Mouse (Mus musculus): Measurements from ENCODE around the gene Slc2a4.
"Not testable (repeated sequence)": the region's sequence is repeated elsewhere in the genome, so short reads cannot be mapped to it uniquely, and the experiment has no call there.

The Slc2a4 gene

DNA sequence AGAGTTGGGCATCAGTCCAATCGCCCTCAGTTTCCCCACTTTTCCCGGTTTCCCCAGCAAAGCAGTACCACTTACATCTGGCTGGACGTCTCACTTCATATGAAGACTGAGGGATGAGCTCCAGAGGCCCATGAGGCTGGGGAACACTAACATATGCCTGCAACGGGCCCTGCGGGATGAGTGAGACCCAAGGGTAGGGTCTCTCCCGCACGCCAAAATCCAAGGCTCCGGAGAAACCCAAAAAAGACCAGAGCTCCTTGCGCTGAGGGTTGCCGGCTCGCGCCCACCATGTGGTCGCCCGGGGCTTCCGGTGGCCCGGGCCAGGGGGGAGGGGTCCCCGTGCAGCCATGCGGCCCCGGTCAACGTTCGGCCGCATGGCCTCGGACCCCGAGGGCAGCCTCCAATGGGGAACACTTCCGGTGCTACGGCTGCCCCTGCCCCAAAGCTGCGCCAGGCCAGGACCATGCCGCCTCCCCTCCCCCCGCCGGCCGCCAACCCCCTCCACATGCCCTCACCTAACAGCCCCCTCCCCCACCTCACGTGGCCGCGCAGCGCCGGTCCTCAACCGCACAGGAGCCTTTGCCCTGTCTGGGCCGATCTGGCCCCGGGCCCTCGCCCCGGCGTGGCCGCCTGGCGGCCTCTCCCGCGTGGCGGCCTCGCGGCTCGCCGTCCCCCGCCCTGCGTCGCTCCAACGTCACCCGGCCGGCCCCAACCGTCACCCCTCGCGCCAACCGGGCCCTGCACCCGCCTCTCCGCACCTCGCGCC, 27.5 kb downstream of the Slc2a4 start:
- no peak for DNase-seq (ENCODE audit: low read depth, low spot score)

DNA sequence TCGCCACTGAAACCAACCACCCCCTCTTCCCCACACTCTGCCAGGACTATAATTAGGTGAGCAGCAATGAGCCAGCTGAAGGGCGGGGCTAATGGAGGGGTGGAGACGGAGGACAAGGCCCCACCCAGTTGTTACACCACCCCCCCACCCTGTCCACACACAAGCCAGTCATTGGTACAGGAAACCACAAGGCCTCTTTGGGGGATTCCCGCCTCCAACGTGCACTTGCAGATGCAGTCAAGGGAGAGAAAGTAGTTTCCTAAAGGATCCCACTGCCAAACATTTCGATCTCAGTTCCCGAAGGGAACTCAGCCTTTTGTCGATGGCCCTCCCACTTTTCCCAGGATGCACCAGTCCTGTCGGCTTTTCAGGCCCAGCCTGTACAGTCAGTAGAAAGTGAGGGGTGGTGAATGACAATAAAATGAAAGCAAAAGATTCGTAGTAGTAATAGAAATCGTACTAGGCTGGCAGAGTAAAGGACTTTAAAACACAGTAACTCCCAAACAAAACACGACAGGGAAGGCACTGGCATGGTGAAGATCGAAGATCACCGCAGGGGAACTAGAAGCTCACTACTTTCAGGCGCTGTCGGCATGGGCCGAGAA, 28.2 kb downstream of the Slc2a4 start:
- DNase-seq (ENCODE audit: low read depth, low spot score), result peak; percentile 92

DNA sequence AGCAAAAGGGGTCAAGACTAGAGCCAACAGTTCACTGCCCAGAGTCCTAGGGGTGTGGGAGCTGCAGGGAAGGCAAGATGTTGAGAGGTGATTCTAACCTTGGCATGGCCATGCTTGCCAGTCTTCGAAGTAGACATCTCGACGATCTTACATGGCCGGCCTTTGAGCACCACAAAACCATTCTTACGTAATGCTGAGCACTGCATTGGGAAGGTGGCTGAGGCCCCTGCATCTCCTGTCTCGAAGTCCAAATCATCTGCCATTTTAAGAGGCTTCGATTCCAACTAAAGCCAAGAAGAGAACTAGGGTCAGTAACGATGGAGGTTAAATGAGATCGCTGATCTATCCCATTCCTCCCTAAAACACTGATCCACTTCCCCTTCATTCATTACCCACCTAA, 28.9 kb downstream of the Slc2a4 start:
- no peak for DNase-seq (ENCODE audit: low read depth, low spot score)

DNA sequence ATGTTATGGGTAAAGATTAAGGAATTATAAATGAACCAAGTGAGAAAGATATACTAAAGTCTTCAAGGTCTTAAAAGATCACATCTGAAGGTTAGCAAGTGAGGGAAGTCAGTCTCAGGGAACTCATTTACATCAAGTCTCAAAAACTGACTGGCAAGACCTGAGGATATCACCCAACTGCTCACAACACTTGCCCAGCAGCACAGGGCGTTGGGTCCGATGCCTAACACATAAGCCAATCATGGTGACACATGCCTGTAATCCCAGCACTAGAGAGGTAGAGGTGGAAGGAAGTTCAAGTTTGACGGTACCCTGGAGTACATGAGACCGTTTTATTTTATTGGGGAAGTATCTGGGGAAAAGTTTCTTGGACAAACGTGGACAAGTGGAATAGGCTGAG, 29.9 kb downstream of the Slc2a4 start:
- no peak for DNase-seq (ENCODE audit: low read depth, low spot score)

DNA sequence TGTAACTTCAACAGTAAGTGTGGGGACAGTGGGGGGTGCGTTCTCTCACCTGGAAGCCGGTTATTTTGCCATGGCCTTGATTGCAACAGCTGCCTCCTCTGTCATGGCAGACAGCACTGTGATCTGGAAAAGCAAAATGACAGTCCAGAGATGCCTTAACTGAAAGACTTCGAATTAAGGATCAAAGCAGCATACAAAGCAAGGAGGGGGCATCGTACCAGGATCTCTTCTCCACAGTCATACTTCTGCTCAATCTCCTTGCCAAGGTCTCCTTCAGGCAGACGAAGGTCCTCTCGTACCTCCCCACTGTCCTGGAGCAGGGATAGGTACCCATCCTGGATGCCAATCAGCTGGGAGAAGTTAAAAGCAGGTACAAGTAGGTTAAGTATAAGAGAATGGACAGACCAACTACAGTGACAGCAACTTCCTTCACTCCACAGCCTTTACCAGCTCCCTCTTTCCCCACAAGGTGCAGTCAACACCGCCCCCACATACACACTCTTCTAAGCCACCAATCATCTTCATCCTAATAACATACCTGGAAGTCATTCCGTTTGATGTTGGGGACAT, 30.5 kb downstream of the Slc2a4 start:
- no peak for DNase-seq (ENCODE audit: low read depth, low spot score)

DNA sequence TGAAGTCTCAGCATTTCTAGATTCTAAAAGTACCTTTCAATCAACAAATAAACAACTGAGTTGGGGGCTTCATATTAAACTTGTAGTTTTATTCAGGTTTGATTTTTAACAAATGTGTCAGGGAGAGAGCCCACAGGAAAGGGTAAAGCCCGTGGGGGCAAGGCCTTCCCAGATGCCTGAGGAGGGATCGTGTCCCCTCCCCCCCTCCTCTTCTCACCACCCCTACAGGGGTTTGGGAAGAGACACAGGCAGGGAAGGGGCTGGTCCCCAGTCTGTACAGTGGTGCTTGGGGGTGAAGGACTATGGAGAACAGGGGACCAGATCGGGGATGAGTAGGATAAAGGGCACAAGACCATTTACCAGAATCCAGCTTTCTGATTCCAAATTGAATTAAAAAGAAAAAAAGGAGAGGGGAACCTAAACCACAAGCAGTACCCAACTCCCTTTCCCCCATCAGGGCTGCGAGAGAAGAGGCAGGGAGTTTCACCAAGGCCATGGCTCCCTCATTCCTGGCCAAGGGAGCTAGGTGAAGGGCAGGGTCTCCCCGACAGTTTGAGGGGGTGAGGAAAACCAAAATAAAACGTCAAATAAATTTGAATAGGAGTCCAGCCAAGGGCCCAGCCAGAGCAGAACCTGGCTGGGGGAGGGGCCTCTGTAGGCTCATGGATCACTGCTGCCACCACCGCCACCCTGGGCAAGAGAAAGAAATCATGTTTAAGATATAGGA, 31.2 kb downstream of the Slc2a4 start:
- DNase-seq (ENCODE audit: low read depth, low spot score), result not testable (repeated sequence)

DNA sequence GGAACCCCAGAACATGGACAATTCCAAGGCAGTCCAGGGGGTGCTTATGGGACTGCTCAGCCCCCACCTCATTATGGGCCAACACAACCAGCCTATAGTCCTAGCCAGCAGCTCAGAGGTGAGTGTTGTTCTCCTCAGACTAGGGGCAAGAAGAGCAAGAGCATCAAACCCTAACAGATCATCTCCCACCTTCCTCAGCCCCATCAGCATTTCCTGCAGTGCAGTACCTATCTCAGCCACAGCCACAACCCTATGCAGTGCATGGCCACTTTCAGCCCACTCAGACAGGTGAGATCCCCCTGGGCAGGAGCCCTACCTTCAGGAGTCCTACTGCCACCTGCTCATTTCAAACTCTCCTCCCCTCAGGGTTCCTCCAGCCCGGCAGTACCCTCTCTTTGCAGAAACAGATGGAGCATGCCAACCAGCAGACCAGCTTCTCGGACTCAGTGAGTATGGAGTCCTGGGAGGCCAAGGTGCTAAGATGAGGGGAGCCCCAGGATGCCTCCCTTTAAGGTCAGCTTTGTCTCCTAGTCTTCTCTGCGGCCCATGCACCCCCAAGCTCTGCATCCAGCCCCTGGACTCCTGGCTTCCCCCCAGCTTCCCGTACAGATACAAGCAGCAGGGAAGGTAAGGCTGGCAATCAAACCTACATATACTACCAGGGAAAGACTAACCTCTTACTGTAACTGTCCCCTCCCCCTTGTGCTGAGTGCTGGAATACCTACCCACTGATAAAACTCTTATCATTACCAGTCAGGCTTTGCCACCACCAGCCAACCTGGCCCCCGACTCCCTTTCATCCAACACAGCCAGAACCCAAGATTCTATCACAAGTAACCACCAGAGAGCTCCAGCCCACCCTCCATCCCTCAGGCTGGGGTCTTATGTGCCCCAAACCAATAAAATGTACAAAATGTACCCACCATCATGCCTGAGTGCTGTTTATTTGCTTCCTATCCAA, 32.0 kb downstream of the Slc2a4 start:
- DNase-seq (ENCODE audit: low read depth, low spot score), result no peak

DNA sequence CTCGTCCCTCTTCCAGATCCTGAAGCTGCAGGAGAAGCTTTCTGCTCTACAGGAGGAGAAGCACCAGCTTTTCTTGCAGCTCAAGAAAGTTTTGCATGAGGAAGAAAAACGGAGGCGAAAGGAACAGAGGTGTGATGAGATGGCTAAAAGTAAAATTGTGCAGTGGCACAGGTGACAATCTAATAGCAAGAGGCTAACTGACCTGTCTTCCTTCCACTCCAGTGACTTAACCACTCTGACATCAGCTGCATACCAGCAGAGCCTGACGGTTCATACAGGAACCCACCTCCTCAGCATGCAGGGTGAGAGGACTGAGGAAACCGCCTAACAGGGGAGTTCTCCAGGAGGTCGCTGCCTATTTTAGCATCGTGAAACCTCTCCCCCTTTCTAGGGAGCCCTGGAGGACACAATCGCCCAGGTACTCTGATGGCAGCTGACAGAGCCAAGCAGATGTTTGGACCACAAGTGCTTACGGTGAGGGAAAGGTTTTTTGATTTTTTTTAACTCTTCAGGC, 33.0 kb downstream of the Slc2a4 start:
- no peak for DNase-seq (ENCODE audit: low read depth, low spot score)

DNA sequence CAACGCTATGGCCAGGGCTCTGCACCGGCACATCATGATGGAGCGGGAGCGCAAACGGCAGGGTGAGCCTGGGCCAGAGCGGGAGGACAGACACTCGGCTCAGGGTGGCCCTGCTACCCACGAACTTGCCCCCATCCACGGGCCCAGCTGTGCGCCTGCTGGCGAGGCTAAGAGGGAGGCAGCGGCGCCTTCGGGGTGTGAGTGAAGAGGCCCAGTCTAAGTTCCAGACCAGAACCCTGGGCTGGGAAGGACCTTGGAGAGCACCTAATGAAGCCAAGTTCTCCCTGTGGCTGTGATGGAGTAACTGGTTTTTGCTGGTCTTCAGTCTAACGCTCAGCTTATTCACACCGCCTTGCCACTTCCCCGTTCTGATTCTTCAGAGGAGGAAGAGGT, 33.6 kb downstream of the Slc2a4 start:
- DNase-seq (ENCODE audit: low read depth, low spot score), result no peak

DNA sequence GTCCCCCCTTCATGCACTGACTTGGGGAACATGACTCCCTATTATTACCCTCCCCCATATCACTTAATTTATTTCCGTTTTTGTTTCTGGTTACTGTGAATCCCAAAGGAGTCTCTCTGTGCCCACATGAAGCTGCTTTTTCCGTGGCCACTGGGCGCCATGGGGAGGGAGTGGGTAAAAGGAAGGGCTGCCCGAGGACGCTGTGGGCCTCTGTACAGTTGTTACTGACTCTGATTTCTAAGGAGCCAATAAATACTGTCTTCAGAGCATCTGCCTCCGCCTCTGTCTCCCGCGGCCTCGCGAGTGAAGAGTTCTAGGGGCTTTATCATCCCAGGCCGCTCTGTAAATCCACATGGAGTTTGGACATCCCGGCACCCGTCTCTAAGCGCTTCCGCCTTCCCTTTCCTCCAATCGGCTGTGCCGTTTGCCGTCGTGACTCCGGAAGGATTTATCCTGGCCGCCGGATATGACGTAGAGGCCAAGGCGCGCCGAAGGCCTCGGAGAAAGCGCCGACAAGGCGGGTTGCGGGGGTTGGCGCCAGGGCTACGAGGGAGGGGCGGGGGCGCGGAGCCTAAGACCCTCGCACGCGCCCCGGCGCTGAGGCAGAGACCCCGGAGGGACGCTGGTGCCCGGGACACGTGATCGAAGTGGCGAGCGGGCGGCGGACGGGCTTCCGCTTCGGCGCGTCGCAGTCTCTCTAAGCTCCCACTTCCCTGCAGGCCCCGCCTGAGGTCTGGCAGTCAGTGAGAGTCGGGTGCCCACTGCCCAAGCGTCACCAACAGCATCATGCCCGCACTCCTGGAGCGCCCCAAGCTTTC, 34.2 kb downstream of the Slc2a4 start, which contains the start of gene Gps2:
Gps2 (plus strand) TSS at position 335 of the 818 bp plus-strand sequence.
- peak; percentile 94 for DNase-seq (ENCODE audit: low read depth, low spot score)

DNA sequence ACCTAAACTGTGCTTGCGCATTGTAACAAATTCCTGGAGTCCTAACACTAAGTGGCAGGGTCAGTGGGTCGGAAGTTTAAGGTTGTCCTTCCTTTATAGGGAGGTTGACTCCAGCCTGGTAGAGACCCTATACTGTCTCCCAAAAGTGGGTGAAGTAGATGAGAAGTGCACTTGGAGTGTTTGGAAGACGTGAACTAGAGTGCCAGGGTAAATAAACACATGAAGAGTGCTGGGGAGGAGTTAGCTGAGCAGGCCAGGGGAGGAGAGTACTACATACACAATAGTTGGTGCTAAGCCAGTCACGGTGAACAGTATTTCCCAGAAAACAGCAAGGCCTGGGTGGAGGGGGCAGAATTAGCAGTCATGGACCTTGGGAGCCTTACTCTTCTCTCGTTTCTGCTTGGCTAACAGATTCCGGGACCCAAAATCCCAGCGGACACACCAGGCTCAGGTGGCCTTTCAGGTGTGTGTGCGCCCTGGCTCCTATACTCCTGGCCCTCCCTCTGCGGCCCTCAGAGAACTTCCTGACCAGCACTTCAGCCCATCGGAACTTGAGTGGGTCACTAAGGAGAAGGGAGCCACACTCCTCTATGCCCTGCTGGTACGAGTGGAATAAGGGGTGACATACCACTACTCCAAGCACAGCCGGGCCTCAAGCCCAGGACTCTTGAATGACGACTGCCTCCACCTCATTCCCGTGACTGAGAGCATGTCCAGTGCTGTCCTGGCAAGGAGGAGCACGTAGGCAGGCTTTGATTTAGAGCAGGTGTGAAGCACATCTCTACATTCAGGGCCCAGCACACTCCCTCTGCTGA, 35.1 kb downstream of the Slc2a4 start:
- DNase-seq (ENCODE audit: low read depth, low spot score), result no peak

DNA sequence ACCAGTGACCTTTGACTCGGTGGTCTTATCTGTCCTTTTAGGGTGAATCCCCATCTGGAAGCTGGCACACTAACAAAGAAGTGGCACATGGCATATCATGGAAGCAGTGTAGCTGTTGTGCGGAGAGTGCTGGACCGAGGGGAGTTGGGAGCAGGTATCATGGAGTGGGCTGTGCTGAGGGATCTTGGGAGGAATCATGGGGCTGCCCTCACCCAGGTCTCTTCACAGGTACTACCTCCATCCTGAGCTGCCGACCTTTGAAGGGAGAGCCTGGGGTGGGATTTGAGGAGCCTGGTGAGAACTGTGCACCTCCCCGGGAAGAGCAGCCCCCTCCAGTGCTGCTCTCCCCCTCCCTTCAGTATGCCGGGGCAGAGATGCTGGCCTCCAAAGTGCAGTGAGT, 36.3 kb downstream of the Slc2a4 start:
- DNase-seq (ENCODE audit: low read depth, low spot score), result no peak

DNA sequence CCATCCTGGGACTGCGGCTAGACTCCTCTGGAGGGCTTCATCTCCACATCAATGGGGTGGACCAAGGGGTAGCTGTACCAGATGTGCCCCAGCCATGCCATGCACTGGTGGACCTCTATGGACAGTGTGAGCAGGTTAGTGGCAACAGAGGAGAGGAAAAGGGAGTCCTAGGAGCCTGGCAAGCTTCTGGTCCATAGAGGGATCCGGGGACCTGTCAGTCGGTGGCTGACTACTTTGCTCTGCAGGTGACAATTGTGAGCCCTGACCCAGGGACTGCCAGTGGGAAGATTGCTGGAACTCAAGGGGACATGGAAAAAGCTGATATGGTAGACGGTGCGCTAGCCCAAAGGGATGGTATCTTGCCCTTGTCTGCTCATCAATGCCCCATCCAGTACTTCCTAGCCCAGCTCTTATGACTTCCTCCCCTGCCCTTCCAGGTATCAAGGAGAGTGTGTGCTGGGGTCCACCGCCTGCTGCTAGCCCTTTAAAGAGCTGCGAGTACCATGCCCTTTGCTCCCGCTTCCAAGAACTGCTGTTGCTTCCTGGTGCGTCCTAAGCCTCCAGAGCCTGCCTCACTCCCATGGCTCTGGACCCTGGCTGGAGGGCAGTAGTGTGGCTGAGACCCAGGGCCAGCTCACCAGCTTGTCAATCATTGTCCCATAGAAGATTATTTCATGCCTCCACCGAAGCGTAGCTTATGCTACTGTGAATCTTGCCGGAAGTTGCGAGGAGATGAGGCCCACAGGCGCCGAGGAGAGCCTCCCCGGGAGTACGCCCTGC, 37.0 kb downstream of the Slc2a4 start:
- DNase-seq (ENCODE audit: low read depth, low spot score), result no peak

DNA sequence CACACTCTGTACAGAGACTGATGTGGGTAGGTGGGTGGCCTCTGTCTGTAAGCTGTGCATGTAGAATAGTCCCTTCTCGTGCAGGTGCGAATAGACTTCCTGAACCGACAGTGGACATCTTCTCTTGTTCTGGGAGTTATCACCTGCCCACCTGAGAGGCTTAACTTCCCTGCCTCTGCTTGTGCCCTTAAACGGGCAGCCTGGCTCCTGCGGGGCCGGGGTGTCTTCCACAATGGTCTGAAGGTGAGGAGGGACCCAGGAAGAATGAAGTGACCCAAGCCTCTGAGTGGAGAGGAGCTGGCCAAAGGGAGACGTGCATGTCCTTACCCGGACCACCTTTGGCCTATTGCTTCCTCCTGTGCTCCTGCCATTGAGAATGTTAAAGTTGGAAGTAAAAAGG, 37.8 kb downstream of the Slc2a4 start:
- no peak for DNase-seq (ENCODE audit: low read depth, low spot score)

DNA sequence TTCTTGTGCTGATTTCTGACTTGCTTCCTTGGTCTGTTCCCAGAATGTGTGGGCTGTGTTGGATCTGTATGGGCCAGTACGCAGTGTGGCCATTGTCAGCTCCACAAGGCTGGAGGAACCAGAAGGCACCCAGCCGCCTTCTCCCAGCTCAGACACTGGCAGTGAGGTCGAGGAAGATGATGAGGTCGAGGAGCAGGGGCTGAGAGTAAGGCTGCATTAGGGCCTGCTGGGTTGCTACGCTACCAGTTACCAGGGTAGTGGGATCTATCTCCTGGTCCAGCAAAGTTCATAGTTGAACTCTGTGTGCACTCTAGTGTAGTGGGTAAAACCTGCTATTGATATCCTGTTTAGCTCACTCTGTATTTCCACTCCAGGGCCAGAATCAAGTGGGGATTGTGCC, 38.8 kb downstream of the Slc2a4 start:
- no peak for DNase-seq (ENCODE audit: low read depth, low spot score)

DNA sequence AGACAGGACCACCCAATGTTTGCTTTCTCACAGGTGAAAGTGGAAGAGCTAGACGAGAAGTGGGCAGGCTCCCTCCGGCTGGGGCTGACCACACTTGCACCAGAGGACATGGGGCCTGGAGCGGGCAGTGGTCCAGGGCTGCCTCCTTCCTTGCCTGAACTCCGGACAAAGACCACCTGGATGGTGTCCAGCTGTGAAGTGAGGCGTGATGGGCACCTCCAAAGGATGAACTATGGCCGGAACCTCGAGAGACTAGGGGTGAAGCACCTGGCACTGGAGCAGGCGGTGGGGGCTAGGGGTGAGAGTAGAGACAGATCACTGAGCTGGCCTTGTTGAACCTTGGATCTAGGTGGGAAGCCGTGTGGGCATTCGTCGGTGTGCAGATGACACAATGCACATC, 39.3 kb downstream of the Slc2a4 start:
- no peak for DNase-seq (ENCODE audit: low read depth, low spot score)

DNA sequence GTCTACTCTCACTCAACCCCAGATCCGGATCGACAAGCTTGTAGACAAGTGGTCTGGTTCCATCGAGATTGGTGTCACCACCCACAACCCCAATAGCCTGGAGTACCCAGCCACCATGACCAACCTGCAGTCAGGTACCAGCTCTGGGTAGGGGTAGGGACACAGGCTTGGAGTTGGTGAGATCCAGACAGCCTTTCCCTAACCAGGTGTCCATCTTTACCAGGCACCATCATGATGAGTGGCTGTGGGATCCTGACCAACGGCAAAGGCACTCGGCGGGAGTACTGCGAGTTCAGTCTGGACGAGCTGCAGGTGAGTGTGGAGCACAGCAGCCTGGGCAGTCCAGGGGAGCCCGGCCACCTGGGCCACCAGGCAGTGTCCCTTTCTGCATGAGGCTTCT, 43.7 kb downstream of the Slc2a4 start:
- DNase-seq (ENCODE audit: low read depth, low spot score), result no peak

DNA sequence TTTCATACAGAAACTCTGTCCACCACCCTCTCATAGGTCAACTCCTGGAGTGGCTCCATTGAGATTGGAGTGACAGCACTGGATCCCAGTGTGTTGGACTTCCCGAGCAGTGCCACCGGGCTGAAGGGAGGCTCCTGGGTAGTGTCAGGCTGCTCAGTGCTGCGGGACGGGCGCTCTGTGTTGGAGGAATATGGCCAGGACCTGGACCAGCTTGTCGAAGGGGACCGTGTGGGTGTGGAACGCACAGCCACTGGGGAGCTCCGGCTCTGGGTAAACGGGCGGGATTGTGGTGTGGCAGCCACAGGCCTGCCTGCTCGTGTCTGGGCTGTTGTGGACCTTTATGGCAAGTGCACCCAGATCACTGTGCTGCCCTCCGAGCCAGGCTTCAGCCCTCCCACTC, 45.0 kb downstream of the Slc2a4 start:
- no peak for DNase-seq (ENCODE audit: low read depth, low spot score)

DNA sequence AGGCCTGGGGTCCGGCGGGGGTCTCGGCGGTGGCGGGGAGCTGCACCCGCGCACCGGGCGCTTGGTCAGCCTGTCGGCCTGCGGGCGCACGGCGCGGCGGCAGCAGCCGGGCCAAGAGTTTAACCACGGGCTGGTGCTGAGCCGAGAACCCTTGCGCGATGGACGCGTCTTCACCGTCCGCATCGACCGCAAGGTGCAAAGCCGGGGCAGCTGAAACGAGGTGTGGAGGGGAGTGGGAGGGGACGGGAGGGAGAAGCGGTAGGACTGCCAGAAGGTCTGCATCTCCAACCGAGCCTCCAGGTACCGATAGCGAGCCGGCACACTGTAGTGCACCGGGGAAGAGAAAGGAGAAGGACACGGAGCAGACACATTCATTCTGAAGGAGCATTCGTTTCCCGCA, 46.0 kb downstream of the Slc2a4 start:
- no peak for DNase-seq (ENCODE audit: low read depth, low spot score)

All from CD4-positive helper T cell, adult 2 months (primary cell).